Mouse (Mus musculus): ENCODE data around the gene Fau.

Fau gene

DNA sequence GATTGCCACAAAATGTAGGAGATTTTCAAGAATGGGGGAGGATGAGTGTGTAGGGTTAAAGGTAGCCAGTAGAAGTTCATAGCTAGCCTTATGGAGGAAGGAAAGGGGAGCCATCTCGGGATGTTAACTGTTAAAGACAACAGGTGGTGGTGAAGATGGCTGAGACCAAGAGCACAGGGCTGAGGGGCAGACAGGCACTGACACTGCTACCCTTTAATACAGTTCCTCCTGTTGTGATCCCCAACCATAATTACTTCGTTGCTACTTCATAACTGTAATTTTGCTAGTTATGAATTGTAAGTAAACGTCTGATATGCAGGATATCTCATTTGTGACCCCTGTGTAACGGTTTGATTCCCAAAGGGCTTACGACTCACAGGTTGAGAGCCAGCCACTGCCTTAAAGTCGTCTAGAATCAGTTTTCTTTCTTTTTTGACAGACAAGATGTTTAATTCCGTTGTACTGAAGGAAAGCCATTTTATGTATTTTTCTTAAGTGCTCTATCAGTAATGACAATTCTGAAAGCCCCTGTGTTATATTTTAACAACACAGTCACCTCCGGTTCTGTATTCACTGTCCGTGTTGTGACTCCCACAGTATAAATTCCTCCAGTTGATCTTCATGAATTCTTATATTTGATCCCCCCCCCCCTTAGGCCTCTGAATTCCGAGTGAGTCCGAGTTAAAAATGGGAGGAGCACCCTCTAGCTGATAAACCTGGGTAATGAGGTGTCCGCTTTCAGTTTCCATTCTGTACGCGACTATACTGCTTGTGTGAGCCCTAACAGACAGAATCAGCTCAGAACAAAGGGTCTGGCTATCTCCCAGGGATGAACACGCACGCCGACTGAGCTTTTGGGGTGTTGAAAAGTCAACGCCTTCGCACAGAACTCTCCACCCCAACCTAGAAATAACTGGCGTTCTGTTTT, 12.0 kb upstream of the Fau start:
- no peak for DNase-seq (ENCODE audit: low read depth, low spot score)

DNA sequence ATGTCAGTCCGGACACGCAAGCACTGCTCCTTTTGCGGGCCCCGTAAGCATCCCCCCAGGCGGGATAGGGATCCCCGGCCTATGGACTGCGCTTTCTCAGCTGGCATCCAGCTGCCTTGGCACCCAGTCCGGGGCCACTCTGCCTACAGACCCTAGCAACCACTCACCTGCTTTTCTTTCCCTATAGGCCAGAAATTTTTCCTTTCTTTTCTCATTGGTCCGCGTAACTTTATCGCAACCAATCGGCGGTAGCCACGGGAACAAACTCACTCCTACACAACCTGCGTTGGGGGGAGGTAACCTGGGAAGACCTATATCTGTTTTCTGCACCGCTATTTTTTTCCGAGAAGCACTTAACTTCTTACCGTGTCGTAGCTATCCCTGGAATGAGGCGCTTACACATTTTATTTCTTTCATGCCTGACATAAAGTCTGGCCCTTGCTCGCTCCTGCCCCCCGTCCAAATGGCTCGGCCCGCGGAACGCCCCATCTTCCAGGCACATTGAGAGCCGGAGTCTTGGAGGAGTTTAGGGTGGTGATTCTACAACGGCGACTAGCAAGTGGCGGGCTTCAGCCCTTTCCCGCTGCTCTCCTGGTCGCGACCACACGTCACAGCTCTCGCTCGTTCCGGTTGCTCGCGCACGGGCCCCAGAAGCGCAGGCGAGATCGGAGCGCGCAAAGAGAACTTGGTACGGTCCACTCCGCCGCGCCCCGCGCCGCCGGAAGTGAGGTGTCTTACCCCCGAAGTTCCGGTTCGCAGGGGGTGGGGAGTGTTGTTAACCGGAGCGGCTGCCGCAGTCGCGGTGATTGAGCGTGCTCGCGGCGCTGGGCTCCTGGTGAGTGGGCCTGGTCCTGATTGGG, 11.1 kb upstream of the Fau start, which contains the start of gene Syvn1:
Gene Syvn1 (plus strand): TSS at position 283 of the 860 bp plus-strand sequence.
- DNase-seq (ENCODE audit: low read depth, low spot score) = peak; percentile 94

DNA sequence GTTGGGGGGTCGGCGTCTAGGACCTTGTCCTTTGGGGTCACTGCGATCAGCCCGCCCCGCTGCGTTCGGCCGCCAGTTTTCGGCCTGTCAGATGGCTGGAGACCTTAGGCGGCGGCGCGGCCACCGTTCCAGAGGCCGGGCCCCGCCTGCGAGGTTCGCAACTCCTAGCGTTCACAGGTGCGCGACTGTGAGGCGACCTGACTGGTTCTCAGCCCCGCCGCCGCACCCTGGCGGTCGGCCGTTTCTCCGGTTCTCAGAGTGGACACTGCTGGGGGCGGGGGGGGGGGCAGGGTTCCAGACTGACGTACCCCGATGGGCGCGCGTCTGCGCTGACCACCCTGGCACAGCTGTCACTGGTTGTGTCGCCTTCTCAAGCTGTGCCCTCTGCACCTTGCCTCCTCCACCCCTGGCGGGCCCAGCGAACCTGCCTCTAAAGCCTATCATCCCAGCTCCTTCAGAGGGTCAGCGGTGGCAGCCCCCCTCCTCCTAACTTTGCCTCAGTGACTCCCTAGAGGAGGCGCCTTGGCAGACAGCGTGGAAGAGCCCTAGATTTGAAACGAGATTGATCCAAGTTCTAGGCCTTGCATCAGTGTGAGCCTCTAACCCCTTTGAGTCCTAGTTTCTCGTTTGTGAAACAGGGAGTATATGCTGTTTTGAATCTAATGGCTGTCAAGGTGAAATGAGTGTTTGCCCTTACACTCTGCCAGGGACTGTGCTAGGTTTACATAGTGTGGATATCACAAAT, 10.3 kb upstream of the Fau start:
- DNase-seq (ENCODE audit: low read depth, low spot score) = no peak

DNA sequence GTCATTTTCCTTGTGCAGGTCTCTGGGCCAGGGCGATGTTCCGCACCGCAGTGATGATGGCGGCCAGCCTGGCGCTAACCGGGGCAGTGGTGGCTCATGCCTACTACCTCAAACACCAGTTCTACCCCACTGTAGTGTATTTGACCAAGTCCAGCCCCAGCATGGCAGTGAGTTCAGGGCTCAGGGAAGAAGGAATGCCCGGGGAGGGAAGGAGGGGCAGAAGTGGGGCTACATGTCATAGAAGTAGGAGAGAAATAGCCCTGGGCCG, 9.8 kb upstream of the Fau start:
- no peak for DNase-seq (ENCODE audit: low read depth, low spot score)

DNA sequence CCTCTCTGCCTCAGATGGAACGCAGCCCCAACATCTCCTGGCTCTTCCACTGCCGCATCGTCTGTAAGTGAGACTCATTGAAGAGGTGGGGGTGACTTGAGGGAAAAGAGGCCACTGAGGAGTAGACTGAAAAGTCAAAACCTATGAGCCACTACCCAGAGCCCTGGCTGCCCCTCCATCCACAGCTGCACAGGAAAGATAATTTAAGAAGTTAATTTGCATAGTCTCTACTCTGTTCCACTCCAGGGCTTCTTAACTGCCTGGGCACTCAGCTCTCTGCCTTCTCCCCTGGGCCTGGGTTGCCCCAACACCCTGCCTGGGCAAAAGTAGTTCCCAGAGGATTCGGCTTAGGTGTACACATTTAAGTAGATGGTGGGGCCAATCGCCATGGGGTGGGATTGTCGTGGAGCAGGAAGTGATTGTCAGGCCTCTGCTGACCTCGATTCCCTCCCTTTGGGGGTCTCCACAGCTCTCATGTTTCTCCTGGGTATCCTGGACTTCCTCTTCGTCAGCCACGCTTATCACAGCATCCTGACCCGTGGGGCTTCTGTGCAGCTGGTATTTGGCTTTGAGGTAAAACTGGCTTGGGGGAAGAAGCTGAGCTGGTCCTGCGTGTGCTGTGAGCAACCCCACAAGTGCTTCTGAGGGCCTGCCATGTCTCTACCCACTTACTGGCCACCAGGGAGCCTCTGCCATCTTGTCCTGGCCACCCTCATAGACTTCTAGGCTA, 8.8 kb upstream of the Fau start:
- DNase-seq (ENCODE audit: low read depth, low spot score) = no peak

DNA sequence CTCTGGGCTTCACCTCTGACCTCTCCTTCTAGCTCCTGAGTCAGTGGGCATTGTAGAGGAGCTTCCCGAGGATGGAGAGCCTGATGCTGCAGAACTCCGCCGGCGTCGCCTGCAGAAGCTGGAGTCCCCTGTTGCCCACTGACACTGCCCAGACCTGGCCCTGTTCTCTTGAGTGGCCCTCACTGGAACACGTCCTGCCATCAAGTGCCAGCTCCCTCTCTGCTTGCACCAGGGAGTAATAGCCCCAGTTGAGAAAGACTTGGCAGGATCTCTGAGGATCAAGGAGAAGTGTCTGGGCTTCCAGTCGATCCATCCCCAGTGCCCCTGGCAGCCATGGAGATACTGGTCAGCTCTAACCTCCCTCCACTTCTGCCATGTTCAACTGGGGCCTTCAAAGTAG, 5.1 kb upstream of the Fau start:
- no peak for DNase-seq (ENCODE audit: low read depth, low spot score)

DNA sequence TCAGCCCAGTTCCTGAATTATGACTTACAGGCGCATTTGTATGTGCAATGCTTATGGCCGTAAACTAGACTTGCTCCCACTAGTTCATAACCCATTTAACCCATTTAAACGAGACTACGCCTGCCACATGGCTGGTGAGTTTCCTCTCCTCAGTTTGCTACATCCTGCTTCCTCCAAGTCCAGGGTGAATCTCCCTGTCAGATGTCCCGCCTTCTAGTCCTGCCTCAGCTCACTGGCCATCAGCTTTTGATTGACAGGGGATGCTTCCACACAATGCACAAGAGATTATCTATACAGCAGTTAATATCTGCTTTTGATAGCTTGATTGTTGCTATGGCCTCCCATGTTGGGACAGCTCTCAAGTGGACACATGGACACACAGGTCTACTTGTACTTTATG, 3.3 kb upstream of the Fau start:
- DNase-seq (ENCODE audit: low read depth, low spot score) = no peak

DNA sequence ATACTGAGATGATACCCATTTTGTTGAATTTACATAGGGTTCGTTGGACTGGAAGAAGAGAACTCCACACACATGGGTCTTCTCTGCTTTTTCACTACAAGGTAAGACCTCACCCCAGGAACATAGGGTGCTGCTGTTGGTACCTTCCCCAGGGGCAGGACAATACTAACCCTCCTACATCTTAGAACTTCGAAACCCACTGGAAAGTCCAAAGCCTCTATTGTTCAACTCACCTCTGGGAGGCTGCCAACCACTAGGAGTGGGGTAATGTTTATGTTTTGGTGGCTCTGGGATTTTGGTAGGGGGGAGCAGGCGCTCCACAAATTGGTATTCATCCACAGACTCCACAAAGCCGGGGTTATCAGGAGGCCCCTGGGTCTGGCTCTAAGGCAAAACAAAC, 948 bp upstream of the Fau start:
- DNase-seq (ENCODE audit: low read depth, low spot score) = no peak

DNA sequence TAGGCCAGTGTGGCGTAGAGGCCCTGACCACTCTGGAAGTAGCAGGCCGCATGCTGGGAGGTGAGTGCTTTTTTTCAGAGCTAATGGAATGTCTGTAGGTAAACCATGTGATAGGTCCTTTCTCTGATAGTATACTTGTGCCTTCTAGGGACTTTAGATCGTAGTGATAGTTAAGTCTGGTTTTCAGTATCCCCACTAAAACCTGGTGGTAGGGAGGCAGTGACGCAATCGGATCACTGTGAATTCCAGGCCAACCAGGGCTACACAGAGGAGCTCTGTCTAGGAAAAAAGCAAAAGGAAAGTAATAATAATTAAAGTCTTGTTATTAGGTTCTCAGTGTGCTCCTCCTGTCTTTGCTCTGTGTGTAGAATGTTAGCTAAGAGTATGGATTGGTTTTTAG, 869 bp downstream of the Fau start:
- DNase-seq (ENCODE audit: low read depth, low spot score) = no peak

DNA sequence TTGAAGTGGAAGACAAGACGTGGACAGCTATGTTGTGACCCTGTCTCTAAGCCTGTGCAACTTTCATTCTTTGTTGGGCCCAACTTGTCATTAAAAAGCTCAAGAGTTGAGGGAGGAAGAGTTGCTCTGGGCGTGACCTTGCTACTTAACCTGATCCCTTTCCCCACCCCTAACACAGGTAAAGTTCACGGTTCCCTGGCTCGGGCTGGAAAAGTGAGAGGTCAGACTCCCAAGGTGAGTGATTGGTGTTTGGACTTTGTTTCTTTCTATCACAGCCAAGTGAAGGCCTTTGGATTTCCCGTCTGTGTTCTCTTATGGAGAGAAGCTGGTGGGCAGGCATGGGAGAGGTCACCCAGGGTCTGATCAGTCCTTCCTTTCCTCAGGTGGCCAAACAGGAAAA, 1.3 kb downstream of the Fau start:
- no peak for DNase-seq (ENCODE audit: low read depth, low spot score)

DNA sequence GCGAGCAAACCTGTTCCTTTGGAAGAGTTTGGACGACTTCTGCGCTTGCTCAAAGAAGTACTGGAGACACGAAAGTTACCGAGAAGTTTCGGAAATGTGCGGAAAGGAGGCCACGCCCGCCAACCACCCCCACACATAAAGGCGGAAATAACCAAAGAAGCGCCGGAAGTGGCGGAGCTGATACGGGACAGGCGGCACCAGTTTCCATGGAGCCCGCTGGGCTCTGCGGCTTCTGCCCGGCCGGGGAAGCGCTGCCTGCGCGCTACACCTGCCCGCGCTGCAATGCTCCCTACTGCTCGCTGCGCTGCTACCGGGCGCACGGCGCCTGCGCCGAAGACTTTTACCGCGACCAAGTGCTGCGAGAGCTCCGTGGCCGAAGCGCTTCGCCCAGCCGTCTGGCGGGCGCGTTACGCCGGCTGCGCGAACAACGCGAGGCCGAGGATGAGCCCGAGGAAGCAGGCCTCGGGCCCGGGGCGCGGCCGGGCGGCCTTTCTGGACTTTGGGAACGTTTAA, 3.4 kb downstream of the Fau start, which contains the start of gene Znhit2:
Gene Znhit2 (plus strand): TSS at position 172 of the 513 bp plus-strand sequence.
- DNase-seq (ENCODE audit: low read depth, low spot score) = peak; percentile 91

DNA sequence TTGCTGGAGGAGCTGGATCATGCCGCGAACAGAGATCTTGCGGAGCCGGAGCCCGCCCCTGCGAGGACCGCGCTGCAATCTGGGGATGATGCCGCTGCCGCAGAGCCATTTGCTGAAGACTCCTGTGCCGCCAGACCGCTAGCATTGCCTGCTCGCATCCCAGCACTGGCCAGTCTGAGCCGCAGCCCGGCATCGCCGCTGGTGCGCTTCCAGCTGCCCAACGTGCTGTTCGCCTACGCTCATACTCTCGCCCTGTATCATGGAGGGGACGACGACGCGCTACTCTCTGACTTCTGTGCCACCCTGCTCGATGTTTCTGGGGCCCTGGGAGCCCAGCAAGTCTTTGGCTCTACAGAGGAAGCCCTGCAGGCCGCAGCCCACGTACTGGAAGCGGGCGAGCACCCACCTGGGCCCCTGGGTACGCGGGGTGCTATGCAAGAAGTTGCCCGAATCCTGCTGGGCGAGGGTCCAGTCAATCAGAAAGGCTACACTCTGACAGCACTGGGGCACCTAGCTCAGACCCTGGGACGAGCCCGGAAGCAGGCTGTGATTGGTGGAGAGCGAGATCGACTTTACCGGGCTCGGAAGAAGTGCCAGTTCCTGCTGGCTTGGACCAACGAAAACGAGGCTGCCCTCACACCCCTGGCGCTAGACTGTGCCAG, 4.1 kb downstream of the Fau start:
- no peak for DNase-seq (ENCODE audit: low read depth, low spot score)

DNA sequence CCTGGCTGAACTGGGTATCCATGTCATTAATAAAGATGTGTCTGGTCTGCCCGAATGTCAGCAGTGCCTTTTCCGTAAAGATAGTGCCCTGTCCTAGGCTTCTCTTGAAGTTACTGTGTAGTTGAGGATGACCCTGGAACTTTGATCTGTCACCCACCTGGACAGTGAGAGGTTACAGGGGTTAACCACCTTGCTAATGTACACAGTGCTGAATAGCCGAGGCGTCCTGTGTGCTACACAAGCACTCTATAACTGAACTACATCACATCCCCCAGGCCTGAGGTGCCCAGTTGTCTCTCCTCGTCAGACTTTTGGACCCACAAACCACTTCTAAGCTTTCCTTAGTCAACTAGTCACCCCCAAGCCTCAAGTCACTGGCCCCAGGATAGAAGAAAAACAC, 4.8 kb downstream of the Fau start:
- DNase-seq (ENCODE audit: low read depth, low spot score) = no peak

DNA sequence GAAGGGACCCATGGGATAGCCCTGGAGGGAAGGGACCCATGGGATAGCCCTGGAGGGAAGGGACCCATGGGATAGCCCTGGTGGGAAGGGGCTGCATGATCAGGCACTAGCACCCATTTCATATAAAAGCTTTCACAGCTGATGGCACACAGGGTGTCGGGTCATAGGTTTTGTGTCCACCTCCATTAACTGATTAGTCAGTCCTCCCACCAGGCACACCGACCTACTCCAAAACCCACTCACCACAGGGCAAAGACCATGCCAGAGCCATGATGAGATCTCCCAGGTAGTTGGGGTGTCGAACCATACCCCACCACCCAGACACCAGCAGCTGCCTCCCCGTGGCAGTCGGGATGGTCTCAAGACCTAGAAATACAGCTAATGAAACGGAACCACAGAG, 5.4 kb downstream of the Fau start:
- no peak for DNase-seq (ENCODE audit: low read depth, low spot score)

DNA sequence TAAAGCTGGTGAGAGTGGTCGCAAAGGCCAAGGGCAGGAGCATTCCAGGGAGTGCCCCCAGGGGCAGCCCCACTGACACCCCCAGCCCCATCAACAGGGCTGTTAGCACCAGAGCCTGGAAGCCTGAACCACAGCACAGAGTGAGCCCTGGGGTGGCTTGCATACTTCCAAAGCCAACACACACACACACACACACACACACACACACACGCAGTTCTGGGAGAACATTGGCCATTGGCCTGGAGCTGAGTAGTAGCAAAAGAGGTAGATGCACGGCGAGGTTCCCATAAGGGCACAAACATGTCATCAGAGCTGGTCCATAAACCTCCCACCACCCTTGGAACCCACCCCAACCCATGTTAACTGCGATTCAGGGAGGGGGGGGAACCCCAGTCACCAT, 8.9 kb downstream of the Fau start:
- no peak for DNase-seq (ENCODE audit: low read depth, low spot score)

DNA sequence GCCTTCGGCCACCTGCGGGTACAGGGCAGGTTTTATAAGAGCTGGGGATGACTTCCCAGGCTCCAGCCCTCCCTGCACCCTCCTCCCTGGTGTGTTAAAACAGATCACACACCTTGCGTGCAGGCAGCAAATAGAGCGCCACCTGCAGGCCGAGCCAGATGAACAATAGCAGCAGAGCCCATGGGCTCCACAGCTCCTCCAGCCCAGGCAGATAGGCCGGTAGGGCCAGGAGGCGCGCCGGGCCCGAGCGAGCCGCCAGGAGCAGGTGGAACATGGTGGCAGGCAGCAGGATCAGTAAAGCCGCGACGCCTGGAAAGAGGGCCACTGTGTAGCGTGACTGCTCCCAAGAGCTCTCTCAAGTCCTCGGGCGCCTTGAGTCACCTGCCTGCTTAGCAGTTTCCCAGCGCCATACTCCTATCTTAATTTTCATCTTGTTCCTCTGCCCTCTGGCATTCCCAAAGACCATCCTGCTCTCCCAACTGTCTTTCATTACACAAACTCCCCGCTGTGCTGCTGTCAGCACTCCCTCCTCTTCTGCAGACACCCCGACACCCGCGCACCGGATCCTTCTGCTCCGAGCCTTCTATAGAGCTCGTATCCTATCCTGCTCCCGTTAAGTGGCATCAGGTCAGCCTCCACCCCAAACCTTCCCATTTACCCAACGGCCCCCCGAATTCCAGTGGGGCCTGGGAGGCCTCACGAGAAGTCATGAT, 9.5 kb downstream of the Fau start:
- DNase-seq (ENCODE audit: low read depth, low spot score) = peak; percentile 91

DNA sequence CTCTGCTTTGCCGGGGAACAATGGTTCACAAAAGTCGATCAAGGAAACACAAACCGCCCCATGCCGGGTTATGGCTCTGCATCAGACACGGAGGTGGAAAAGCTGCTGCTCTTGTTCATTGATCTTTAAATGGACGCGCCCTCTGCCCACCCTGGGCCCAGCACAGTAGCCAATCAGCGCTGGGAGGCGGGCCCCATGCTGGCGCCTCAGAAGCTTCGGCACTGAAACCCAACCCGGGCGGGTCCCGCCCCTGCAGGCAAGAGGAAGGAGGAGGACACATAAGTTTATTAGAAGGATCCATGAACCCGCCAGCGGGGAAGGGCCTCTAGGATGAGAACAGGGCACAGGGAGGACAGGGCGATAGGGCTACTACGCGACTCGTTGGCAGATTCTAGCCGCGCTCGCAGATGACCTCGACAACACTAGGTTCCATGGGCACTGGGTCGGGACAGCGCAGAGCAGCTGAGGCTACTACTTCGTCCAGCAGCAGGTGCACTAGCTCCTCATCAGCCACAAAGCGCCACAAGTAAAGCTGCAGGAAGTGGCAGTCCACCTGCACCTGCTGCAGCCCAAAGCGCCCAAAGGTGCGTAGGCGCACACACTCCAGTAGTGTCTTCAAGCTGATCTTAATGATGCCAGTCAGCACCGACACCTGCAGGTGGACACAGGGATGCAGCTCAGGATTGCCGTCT, 10.2 kb downstream of the Fau start, which contains the start of gene Tm7sf2:
Gene Tm7sf2 (minus strand): TSS at position 650 of the 692 bp plus-strand sequence.
- DNase-seq (ENCODE audit: low read depth, low spot score) = peak; percentile 89

DNA sequence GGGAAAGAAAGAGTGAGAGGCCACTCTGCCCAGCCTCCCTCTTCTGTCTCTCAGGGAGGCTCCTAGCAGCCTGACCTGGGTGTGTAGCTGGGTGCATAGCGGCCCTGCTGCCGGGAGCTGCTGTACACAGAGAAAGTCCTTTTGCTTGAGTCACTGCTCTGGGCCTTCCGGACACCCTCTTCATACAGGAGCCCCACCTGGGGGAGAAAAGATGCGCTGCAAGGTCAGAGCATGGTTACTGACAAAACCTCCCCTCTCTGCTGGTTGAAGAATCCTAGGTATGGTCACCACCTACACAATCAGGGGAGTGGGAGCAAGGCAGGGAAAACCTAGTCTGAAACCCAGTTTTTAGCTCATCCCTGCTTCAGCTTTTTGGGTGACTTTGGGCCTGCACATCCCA, 11.3 kb downstream of the Fau start:
- DNase-seq (ENCODE audit: low read depth, low spot score) = peak; percentile 42

DNA sequence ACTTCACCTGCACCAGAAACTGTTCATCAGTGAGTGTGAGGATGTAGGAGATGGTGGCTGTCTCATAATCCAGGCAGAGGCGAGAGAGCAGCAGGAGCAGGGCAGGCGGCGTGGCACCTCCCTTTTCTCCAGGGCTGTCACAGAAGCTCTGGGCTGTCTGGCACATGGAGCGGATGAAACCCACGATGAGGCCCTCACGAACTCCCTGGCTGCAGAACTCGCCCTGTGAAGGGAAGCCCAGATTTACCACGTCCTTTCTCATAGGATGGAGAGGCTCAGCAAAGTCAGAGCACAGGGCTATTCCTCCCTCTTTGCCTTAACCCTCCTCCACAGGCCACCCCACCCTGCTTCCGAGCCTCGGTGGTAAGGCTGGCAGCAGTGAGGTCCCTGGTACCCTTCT, 12.2 kb downstream of the Fau start:
- DNase-seq (ENCODE audit: low read depth, low spot score) = no peak

Measured in ES-CJ7 (cell line).